Mouse (Mus musculus): Measurements from ENCODE around the gene Gm3336.

Gene Gm3336

GRCm38 (mm10) chr8:70763354-70763753, 45.0 kb downstream of the Gm3336 start:
- in situ Hi-C loops (cut with MboI): no loop called here

- in situ Hi-C loops (cut with MboI): no loop called here
Observed at GRCm38 (mm10) chr8:70764026-70764425, 45.7 kb downstream of the Gm3336 start.

DNA sequence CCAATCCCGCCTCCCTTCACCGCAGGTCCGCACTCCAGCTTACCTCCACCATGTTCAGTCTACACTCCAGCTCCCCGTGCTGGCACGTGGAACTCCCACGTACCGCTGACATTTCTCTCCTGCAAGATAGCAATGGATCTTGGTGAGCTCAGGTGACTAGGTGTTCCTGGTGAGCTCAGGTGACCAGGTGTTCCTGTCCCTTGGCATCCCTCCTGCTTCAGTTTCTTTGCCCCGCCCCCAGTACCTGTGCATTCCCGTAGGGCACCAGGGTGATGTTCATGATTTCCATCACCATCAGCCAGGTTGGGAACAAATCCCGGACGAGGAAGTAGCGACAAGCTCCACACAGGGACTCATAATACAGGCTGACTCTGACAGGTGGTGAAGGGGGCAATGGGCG, 46.3 kb downstream of the Gm3336 start:
- in situ Hi-C loops (cut with MboI): no loop called here

- in situ Hi-C loops (cut with MboI): no loop called here
Observed at GRCm38 (mm10) chr8:70765329-70765728, 47.0 kb downstream of the Gm3336 start.

- in situ Hi-C loops (cut with MboI): no loop called here
Observed at GRCm38 (mm10) chr8:70765838-70766570, 47.7 kb downstream of the Gm3336 start.

DNA sequence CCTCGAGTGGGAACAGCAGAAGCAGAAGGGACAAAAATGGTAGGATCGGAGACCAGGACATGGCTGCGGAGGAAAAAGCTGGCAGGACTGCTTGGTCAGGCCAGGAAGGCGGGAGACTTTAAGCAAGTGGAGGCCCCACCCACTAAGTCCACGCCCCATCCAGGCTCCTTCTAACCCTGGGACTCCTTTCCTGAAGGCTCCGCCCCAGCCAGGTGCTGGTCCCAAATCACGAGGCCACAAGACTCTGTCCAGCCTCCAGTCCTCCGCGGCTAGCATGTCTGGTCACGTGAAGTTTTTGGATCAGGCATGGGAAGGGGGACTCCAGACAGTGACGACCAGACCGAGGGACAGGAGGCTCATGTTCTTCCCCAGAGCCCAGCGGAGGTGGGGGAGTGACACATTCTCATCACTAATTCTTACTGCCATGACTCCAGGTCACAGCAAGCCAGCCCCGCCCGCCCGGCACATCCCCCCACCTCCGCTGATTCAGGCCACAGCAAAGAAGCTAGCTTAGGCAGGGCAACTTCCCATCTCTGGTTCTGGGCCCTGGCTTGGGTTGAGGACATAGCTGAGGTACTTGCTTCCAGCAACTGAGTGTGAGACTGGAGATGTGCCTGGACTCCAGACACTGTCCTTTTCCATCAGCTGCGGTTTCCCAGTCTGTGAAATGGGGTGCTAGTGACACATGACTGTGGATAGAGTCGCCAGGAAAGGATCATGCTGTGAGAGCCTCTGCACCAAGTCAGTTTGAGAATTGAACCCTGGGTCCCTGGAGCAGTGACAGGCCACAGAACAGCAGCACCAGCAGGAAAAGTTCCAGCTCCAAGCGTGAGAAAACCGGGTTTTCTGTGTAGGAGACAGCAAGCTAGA, 48.5 kb downstream of the Gm3336 start:
- in situ Hi-C loops (cut with MboI): no loop called here

DNA sequence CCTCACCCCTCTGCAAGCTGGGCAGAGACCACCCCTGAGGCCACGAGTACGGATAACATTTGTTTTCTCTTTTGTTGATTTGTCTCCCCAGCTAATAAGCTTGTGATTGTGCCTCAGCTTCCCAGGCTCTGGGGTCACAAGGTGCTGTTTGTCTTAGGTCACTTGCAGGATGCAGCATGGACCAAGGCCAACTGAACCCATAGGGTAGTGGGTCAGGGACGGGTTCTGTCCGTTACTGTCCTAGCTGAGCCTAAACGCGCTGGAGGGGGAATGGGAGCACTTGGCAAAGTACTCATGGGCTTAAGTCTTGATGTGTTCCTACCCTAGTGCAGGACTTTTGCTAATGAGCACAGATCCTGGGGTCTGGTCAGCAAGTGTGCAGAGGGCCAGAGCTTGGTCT, 49.2 kb downstream of the Gm3336 start:
- in situ Hi-C loops (cut with MboI): no loop called here

DNA sequence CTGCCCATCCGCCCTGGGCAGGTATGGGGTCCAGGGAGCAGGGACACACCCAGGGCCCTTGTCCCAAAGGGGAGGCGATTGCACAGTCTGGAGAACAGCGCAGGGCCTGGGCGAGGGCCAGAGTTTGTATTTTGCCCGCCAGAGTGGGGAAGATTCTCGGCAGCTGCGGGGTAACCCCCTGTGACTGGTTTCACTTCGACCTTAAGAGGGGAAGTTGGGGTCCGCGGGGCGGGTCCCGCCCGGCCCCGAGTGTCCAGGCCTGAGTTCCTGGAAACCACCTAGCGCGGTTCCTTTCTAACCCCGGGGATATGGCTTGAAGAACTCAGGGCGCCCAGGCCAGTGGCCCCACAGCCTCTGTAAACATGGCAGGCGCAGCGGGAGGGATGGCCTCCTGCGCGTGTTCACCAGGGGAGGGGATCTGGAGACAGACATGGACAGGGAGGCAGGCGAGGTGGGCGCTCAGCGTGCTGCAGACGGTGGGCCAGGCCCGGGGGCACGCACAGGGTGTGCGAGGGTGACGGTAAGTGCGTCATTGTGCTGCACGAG, 50.0 kb downstream of the Gm3336 start:
- in situ Hi-C loops (cut with MboI): no loop called here

- in situ Hi-C loops (cut with MboI): no loop called here
Observed at GRCm38 (mm10) chr8:70768956-70769355, 50.6 kb downstream of the Gm3336 start.

DNA sequence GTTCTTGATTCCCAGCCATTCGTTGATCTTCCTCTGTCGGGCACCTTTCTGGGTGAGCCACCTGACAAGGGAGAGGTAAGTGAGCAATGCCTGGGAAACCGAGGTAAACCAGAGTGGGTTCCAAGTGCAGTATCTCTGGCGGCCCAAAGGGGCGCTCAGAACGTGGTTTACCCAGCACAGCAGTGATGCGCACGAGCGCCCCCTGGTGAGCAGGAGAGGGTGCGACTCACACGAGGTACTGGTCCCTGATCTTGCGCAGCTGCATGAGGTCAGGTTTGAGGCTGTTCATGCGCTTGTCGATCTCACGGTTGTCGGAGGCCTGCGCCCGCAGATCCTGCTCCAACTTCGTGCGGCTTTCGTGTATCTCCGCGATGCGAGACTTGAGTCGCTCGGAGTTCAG, 51.0 kb downstream of the Gm3336 start:
- in situ Hi-C loops (cut with MboI): no loop called here

DNA sequence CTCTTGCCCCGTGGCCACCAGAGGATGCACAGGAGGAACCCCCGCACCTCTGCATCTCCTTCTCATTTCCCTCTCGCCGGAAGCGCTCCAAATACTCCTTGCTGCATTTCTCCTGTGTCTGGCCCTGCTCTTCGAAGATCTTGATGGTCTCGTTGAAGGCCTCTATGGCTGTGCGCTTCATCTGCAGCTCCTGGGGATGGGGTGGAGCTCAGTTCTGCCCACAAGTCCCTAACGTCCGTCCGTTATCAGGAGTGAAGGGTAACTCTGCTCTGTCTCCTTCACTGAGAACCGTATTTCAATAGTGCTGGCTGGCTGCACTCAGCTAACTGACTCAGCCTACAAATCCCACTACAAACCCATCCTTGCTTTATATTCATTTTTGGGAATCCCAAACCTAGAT, 51.5 kb downstream of the Gm3336 start:
- in situ Hi-C loops (cut with MboI): no loop called here

DNA sequence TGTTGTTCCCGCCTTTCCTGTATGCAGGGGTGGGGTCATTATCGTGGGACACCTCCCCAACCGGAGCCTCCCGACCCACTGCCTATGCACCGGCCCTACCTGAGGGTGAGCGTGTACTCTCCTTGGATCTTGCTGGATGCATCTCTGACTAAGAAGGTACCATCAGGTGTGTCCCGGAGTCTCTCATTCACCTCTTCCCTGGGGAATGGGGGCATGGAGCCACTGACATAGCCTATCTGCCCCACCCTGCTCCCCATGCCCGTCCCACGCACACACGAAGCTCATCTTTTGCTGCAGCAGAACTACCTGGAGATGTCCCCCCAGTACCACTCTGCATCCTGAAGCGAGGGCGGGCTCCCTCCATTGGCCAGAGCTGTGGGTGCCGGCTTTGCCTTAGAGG, 52.4 kb downstream of the Gm3336 start:
- in situ Hi-C loops (cut with MboI): no loop called here

- in situ Hi-C loops (cut with MboI): no loop called here
Observed at GRCm38 (mm10) chr8:70771217-70771616, 52.9 kb downstream of the Gm3336 start.

- in situ Hi-C loops (cut with MboI): no loop called here
Observed at GRCm38 (mm10) chr8:70772075-70772474, 53.7 kb downstream of the Gm3336 start.

All from mature B cell (primary cell).